Mouse (Mus musculus) liver, embryonic 14.5 days (tissue): ENCODE results near the gene Ccdc154.

ENCODE experiments used
- CTCF ChIP-seq: IDR thresholded peaks from 2 replicates; pipeline ENCODE4 v1.5.1; 2016; ENCODE audit warnings: antibody characterized with exemption, low read depth, control low read depth
- EP300 ChIP-seq: IDR thresholded peaks from 2 replicates; pipeline ENCODE4 v1.6.1; 2016; ENCODE audit warnings: antibody characterized with exemption, low read depth

DNA sequence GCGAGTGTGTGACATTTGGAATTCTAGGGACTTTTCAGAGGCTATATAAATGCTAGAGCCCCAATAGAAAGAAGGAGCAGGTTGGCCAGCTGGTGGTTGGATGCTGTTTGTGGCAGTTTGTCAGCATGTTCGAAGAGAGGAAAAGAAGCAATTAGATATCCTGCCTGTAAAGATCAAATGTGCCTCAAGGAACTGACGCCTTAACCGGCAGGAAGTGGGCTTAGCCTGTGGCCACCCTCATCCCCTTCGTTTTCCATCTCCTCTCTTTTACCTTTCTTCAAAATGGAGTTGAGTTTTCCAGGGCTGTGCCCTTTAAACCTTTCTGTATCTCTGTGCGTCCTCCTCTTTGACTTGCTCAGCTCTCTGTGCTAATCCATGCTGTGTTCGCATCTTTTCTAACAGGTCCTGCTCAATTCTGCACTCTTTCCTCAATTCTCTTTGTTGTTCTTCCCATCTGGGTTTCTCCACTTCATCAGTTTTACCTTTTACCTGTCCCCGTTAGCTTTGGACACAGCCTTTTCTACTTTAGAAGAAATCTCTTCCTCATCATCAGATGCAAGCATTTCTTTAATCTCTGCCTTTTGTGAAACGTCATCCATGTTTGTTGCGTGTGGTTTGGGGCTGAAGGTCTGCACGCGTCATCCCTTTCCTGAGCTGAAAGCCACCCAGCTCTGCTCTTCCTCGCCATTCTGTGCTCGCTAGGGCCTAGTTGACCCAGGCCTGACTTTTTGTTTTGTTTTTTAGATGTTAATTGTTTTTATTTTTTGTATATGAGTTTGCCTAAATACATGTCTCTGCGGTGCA, 57.4 kb downstream of the Ccdc154 start:
- TF ChIP-seq CTCF (no peak), EP300 (no peak)
